Comparison of ENCODE assay signal across 21 mouse cellular contexts in the genomic region with DNA sequence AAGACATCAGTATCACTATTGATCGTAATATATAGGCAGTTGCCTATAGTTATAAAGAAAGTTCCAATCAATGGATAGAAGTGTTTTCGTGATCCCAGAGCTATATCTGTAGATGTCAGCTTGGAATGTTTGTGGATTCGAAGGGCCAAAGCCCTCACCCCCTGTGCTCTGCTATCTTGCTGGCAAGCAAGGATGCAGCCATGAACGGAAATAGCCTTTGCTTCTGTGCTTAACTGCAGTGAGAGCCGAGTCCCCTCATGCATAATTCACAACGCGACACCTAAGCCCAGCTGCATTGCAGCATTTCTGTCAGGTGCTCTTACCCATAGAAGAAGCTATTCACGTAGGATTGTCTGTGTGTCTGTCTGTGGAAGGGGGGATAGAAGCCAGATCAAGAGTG.
"Had no signal": no experiment of that assay in that cellular context is flagged by ENCODE, and none has a peak within 500 bp of the region (broad histone marks: within the 10 kb centered on the region; RNA-seq: fewer than 3 reads in every experiment).

No protein-coding gene starts in this region.

- H3K27ac ChIP-seq: limb, embryonic 13.5 days; liver, embryonic 12.5 days; liver, embryonic 15.5 days; lung, embryonic 15.5 days; midbrain, embryonic 10.5 days; stomach, postnatal 0 days had no signal

- H3K27me3 ChIP-seq: liver, embryonic 12.5 days; liver, embryonic 15.5 days; lung, embryonic 15.5 days had no signal

- H3K9me3 ChIP-seq: limb, embryonic 13.5 days; liver, embryonic 12.5 days; liver, embryonic 15.5 days; lung, embryonic 15.5 days; megakaryocyte, embryonic 14.5 days; midbrain, embryonic 10.5 days had no signal

- H3K36me3 ChIP-seq: limb, embryonic 13.5 days; liver, embryonic 12.5 days; liver, embryonic 15.5 days; lung, embryonic 15.5 days; midbrain, embryonic 10.5 days had no signal

- H3K4me3 ChIP-seq: limb, embryonic 13.5 days; liver, embryonic 12.5 days; liver, embryonic 15.5 days; lung, embryonic 15.5 days; megakaryocyte, embryonic 14.5 days; midbrain, embryonic 10.5 days had no signal

- ATAC-seq: liver, embryonic 12.5 days had no signal

- DNase-seq: kidney, adult 9 months; kidney, postnatal 14 days; kidney, postnatal 4 days; left cerebral cortex, postnatal 4 days; liver; lung, adult 18-20 months; lung, postnatal 10 days; lung, postnatal 36 days; right cerebral cortex, adult 18-20 months; right cerebral cortex, postnatal 14 days; right cerebral cortex, postnatal 4 days; thymus, adult 2 months; thymus, postnatal 14 days; thymus, postnatal 4 days had no signal

- H3K9ac ChIP-seq: limb, embryonic 13.5 days; liver, embryonic 12.5 days; liver, embryonic 15.5 days; lung, embryonic 15.5 days had no signal

- H3K4me2 ChIP-seq: limb, embryonic 13.5 days; liver, embryonic 12.5 days; liver, embryonic 15.5 days; lung, embryonic 15.5 days had no signal
